Mouse (Mus musculus) olfactory bulb, adult 2 months (tissue): ENCODE data around the gene Asphd2.

ENCODE experiments used
- CTCF ChIP-seq: fragments of 200-500 bp; IDR thresholded peaks from 2 replicates; pipeline ENCODE4 v1.5.1; 2012; ENCODE audit warnings: low read depth, mild to moderate bottlenecking, low read length, moderate library complexity; ENCODE audit not compliant: insufficient read depth
- POLR2A ChIP-seq: fragments of 200-500 bp; IDR thresholded peaks from 2 replicates; pipeline ENCODE4 v1.6.1; 2012; ENCODE audit warnings: mild to moderate bottlenecking, low read depth, low read length, moderate library complexity; ENCODE audit not compliant: insufficient read depth

- no peak for TF ChIP-seq POLR2A
- no peak for TF ChIP-seq CTCF
Observed at GRCm38 (mm10) chr5:112355910-112356309, 38.8 kb downstream of the Asphd2 start, which contains the start of gene Gm6583.
